Mouse (Mus musculus): ENCODE measurements around the gene Ssu72.
A peak's percentile ranks its signal among the peaks of the same experiment; 100 is the strongest.
"Not testable (repeated sequence)": the region's sequence is repeated elsewhere in the genome, so short reads cannot be mapped to it uniquely, and the experiment has no call there.

Ssu72 gene

DNA sequence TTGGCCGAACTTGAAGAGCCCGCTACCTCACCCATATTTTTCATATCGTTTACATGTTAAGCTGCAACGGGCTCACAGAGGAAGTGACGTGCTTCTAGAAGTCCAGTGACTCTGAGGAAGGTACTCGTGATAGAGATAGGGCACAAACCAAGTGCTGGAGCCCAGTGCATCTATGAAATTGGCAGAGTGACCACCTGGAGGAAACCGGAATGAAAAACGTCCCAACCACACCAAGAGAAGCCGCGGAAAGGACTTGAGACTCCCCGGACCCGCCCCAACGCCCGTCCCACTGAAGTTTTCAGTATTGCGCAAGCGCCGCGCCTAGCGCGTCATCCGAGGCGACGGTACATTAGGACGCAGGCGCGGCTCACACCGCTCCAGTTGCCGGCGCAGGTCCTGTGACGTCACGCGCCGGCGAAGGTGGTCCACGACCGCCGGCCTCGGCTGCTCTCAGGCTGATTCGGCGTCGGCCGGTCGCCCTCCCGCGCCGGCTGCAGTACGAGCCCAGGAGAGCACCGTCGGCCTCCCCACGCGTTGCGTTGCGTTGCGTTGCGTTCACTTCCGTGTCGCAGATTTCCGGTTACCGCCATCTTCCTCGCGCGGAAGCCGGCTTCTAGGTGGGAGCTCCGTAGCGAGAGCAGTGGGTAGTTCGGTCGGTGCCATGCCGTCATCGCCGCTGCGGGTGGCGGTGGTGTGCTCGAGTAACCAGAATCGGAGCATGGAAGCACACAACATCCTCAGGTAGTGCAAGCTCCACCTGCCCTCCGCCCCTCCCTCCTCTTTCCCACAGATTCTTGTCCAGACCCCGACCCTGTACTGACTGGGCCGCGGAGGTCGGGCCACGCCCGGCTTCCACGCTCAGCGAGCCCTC is at the start of gene Ssu72:
Ssu72 (plus strand) TSS at position 80 of the 871 bp plus-strand sequence.
- peak; percentile 99 for DNase-seq (ENCODE audit: low read depth, low spot score)

DNA sequence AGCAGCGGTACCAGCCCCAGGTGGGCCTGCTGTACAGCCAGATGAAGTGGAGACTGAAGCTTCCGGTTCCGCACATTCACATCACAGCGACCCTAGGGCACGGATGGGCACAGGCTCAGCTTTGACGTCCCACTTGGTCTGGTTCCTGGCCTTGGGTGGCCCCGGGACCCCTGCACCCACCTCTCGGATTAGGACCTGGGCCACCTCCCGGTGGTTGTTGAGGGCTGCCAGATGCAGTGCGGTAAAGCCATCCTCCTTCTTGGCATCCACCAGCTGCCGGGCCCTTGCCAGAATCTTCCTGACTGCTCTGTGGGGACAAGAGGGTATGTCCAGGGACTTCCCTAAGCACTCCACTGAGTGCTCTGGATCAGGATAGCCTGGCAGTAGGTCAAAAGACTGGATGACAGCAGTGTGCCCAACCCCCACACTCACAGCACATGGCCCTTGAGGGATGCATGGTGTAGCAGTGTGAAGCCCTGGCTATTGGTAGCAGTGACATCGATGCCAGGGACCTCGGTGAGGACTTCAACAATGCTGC is 48.3 kb upstream of the Ssu72 start:
- DNase-seq (ENCODE audit: low read depth, low spot score): no peak

DNA sequence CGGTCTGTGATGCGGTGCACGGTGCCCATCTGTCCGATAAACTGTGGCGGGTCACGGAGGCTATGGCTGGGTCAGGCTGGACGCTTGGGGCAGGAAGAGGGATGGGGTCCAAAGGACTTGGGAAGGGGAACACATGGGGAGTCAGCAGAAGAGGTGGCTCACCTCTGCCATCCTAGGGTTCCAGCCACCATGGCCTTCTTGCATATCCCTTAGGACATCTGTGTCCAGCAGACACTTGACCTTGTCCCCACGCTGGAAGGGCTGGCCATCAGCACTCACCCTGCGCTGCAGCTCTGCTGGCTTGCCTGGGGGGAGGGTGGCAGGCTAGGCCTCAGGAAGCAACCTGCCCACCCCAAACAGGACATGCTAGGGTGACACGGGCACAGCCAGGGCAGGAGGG is 45.6 kb upstream of the Ssu72 start:
- no peak for DNase-seq (ENCODE audit: low read depth, low spot score)

DNA sequence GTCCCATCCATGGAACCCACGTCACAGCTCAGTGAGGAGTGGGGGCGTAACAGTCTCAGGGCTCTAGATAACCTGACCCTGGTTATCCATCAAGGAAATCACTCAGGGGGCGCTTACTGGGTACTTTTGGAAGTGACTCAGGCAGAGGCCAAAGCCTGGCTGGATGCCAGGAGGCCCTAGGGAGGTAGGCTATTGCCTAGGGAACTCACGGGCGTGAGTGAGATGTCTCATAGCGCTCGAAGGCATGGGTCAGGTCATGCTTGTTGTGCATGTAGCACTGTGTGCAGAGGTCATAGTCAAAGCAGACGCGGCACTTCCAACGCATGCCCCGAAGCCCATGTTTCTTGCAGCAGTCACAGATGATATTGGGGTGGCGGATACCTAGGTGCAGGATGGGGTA is 44.0 kb upstream of the Ssu72 start:
- peak; percentile 18 for DNase-seq (ENCODE audit: low read depth, low spot score)

DNA sequence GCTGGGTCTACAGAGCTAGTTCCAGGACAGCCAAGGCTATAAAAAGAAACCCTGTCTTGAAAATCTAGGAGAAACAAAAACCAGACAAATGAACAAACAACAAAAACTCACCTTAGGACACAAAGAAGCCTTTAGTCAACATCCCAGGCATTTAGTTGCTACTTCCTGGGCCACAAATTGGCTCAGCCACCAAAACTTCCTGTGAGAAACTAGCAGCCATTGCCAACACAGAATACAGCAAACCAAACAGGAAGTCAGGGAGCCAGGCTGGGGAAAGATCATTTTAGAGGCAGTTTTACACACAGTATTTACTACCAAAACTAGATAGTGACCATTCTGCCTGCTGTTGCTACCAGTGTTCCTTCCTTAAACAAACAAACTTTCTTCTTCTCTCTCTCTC is 37.7 kb upstream of the Ssu72 start:
- no peak for DNase-seq (ENCODE audit: low read depth, low spot score)

DNA sequence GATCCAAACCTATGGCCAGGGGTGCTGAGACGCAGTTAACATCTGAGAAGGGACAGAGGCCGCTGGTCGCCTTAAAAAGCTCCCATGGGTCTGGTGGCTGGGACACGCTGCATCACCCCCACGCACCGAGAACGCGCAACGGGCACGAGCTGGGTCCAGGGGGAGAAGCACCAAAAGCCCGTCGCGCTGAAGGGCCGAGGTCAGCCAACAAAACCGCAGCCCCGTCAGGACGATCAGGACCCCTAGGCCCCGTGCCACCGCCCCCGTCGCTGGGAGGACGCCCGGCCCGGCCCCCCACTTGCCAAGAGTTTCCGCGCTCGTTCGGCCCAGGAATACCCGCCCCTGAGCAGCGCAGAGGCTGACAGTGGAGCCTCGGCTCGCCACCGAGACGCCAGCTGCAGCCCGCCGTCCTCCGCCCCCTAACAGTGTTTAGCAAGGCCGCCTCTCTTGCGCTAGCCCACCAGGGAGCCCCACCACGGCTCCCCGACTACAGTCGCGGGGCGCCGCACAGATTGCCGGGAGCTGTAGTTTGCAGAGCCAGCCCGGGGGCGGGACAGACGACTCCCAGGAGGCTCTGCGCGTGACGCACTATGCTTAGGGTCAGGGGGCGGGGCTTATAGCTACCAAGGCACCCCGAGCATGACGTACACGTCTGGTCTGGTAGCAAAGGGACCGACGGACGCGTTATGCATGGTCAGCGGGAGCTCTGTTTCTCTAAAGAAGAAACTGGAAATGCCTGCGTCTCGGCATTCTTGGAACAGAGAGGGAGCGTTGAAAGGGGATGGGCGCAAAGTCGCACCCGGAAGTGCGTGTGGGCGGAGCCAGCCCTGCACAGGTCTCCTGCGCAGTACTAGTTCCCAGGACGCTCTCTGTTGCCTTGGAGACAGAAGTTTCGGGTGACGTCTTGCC is 35.7 kb upstream of the Ssu72 start, which contains the start of gene Mib2:
Mib2 (minus strand) TSS at position 510 of the 909 bp plus-strand sequence.
- DNase-seq (ENCODE audit: low read depth, low spot score): peak; percentile 98

DNA sequence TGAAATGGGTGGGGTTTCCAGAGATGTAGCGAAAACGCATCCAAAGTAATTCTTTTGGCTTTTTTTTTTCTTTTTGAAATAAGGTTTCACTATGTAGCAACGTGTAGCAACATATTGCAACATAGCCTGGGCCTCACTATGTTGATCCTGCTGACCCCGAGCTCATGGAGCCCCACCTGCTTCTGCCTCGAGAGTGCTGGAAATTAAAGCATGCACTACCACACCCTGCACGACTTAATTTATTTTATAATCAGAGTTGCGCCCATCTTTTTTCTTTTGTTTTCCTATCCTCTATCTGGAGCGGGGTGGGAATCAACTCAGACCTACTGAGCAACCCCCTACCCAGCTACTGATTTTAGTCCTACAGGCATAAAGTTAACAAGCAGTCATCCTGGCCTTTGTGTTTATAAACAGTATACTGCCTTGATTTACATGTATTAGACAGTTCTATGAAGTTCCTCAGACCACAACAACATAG is 35.0 kb upstream of the Ssu72 start:
- DNase-seq (ENCODE audit: low read depth, low spot score): peak; percentile 55

DNA sequence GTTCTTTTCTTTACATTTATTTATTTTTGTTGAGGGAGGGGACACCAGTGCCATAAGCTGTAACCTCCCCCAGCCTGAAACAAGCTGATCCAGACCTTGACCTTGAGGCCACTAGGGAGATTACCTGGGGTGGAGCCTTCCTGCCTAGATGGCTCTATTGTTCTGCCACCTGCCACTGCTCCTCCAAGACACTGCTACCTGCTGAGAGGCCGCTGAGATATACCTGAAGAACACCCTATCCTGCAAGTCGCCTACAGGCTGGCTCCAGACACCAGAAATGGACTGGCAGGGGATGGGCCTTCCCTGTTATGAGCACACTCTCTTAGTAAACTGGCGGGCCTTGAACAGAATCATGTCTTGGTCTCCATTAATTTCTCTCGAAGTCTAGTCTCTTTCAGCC is 34.4 kb upstream of the Ssu72 start:
- peak; percentile 80 for DNase-seq (ENCODE audit: low read depth, low spot score)

DNA sequence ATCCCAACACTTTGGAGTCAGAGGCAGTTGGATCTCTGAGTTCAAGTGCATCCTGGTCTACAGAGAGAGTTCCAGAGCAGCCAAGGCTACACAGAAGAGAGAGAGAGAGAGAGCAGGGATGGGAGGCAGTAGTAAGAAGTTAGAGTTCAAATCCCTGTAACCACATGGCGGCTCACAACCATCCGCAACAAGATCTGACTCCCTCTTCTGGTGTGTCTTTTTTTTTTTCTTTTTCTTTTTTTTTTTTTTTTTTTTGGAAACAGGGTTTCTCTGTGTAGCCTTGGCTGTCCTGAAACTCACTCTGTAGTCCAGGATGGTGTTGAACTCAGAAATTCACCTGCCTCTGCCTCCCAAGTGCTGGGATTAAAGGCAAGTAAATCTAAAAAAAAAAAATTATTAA is 32.5 kb upstream of the Ssu72 start:
- no peak for DNase-seq (ENCODE audit: low read depth, low spot score)

DNA sequence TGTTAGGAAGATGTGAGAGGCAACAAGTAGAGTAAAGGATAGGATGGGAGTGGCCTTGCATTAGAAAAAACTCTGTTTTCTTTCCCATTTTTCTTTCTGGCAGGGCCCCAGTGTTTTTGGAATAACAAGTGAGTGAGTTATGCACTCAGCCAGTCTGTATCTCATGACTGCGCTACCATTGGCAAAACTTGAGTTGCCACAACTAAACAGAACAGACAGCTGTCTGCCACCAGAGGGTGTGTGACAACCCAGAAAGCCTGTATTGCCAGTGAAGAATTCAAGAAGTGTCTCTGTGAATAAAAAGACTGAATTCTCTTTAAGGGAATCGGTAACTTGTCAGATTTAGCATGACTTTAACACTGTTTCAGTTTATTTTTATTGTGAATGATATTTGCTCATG is 28.6 kb upstream of the Ssu72 start:
- no peak for DNase-seq (ENCODE audit: low read depth, low spot score)

DNA sequence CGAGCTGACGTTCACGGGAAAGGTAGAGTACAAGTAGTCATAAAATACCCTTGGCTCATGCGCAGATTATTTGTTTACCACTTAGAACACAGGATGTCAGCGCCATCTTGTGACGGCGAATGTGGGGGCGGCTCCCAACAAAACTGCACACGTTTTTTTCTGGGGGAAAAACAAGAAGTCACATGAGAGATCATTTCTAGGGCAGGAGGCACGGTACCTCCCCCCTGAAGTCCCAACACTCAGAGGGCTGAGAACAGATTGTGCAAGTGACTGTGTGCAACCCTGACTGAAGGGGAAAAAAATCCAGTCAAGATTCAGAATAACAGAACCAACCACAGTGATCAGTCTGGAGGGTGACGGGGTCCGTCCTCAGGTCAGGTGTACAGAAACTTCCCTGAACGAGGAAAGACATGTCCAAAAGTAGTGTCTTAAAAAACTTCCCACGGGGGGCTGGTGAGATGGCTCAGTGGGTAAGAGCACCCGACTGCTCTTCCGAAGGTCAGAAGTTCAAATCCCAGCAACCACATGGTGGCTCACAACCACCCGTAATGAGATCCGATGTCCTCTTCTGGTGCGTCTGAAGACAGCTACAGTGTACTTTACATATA is 20.8 kb upstream of the Ssu72 start:
- DNase-seq (ENCODE audit: low read depth, low spot score): not testable (repeated sequence)

DNA sequence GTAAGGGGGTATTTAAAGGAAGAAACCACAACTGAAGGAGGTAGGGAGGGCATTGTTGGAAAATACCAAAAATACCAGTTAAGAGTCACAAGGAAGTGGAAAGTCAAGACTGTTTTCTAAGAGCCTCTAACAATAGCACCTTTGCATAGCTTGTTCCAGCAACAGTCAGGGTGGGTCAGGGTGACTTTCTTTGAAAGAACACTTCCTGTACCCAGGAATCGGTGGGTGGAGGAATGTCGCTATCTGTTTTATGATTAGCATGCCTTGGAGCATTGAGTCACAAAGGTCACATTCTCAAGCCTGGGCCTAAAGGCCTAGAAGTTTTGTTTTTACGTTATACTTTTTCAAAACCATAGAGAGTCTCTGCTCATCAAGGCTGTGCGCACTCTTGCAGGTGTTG is 16.8 kb upstream of the Ssu72 start:
- DNase-seq (ENCODE audit: low read depth, low spot score): peak; percentile 67

DNA sequence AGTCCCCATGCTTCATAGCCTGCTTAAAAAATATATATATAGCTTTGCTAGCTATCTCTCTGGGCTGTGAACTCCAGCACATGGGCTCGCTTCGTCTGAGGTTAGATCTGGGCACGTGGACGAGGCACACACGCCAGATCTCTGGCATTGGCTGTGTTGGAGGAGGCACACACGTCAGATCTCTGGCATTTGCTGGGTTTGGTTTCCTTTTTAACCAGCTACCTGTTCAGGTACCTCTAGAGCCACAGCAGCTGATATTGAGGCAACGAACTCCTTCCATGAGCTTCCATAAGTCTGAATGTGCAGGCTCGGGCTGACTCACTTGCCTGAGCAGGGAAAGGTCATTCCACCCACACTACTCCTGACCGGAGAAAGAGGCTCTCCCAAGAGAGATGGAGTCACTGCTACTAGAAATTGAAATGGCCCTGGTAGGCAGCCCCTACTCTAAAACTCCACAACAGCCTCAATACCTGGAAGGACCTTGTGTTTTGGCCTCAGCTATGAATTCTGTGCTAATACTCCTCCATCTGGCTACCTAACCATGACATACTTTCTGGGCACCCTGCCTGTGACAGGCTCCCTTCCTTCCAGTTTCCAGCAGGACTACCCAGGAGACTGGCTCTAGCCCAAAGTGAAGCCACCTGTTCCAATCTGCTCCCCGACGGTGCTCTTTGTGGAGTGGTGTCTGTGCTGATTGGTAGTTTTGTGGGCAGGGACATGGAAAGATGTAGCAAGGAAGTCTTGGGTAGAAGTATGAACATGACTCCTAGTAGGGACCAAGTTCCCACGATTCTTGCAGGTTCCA is 13.8 kb upstream of the Ssu72 start:
- DNase-seq (ENCODE audit: low read depth, low spot score): no peak

DNA sequence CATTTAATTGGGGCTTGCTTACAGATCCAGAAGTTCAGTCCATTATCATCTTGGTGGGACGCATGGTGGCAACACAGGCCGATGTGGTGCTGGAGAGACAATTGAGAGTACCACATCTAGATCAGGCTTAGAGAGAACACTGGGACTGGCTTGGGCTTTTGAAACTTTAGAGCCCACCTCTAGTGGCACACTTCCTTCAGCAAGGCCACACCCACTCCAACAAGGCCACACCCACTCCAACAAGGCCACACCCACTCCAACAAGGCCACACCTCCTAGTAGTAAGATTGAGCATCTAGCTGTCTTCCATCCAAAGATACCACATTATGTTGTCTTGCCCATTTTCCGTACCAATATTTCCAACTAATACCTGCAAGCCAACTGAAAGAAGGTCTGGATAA is 12.2 kb upstream of the Ssu72 start:
- peak; percentile 64 for DNase-seq (ENCODE audit: low read depth, low spot score)

DNA sequence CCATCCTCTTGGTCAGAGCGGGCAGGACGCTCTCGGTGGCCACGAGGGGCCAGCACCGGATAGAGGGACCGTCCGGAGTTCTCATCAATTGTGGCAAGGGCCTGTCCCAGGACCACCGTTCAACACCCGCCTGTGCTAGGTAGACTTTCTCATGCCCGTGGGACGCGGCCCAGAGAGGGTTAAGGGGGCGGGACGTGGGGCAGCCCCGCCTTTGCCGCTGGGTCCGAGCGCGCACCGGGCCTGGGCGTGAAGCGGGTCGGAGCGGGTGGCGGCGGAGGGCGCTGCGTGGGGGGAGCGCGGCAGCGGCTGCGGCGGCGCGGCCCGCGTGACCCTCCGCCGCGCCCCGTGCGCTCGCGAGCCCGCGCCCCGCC is 10.5 kb upstream of the Ssu72 start, which contains the start of gene Fndc10:
Fndc10 (plus strand) TSS at position 232 of the 371 bp plus-strand sequence.
- DNase-seq (ENCODE audit: low read depth, low spot score): peak; percentile 85

DNA sequence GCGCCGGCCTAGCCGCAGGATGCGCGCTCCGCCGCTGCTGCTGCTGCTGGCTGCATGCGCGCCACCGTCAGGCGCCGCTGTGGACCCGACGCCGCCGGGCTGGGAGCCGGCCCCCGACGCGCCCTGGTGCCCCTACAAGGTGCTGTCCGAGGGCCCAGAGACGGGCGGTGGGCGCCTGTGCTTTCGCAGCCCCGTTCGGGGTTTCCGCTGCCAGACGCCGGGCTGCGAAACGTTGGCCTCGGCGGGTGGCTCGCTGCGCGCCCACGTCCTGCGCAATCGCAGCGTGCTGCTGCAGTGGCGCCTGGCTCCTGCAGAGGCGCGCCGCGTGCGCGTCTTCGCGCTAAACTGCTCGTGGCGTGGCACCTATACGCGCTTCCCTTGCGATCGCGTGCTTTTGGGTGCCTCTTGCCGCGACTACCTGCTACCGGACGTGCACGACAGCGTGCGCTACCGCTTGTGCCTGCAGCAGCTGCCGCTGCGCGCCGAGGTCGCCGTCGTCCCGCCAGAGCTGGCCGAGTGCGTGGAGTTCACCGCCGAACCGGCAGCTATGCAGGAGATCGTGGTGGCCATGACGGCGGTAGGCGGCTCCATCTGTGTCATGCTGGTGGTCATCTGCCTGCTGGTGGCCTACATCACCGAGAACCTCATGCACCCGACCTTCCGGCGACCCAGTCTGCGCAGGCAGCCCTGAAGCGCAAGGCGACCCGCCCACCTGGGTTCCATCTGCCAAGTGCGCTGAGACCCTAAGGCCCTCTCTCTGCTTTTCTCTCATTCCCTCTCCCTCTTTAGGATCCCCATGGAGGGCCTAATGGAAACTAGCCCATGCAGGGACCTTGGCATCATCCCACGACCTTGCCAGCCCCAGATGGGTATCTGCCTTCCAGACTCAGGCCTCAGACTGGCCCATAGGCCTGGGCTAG is 9.9 kb upstream of the Ssu72 start:
- peak; percentile 89 for DNase-seq (ENCODE audit: low read depth, low spot score)

DNA sequence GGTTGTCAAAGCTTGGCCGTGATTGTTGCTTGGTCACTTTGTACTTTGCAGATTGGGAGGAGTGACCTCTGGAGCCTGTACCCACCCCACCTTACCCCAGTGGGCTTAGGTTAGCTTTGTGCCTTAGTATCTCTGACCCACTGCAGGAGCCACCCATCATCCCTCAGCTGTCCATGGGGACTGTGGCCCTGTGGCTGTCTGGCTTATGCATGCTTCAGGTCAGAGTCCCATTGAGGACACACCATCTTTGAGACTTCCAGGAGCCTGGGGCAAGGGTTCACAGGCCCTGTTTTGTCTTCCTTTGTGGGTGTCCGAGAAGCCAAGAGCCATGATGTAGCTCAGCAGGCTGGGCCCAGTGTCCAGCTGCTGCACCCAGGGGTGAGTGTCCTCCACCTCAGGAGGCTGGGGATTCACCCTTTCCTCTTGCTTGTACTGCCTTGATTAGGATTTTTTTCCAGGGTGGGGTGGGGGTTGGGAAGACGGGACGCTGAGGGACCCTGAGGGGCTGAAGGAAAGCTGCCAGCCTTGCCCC is 9.0 kb upstream of the Ssu72 start:
- DNase-seq (ENCODE audit: low read depth, low spot score): no peak

DNA sequence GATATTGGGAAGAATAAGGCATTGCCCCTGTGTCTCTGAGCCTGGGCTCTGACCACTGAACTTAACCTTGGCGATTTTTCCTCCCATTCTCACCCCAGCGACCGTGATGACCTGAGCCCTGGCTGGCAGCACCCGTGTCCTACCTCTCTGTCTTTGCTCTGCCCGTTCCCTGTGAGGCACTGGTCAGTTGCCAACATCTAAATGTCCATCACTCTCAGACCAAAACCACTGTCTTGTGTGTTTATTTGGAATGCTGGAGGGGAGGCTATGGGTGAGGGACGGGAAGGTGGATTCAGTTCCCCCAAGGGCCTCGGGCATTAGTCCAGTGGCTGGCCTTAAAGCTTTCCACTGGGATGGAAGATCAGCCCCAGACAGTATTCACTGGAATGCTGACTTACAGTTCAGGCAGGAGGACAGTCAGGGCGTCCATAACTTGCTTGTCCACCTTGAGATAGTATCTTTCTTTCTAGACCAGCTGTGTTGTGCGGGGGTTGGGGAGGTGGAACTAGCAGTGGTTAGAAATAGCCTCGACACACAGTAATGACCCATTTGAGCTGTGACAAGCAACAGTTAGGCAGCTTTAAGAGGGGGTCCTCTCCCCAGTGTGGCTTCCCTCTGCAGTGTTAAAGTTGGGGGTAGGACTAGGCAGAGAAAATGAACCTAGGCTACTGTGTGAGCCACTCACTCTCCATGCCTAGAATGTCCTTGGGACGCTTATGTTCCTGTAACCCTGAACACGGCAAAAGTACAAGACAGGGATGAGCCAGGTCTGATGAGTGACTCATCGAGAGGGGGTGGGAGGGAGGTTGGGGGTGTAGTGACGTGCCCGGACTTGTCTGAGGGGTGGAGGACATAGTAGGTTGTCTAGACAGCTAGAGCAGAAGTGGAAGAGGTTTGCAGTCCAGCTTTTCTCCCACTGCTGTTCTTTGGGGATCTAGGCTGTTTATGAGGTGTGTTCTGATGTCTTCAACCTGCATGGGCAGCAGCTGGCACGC is 8.0 kb upstream of the Ssu72 start:
- peak; percentile 86 for DNase-seq (ENCODE audit: low read depth, low spot score)

All from ZHBTc4 (cell line).